Mouse (Mus musculus) liver, embryonic 13.5 days (tissue): Measurements from ENCODE around the gene Sugp1. TPM values are rescaled to one million over a fixed set of nuclear protein-coding genes. Genes with fewer than 3 reads are reported as not detected.
"Not testable (repeated sequence)": the region's sequence is repeated elsewhere in the genome, so short reads cannot be mapped to it uniquely, and the experiment has no call there.

Experiments used
- ATAC-seq: fragments of 200-750 bp; cut with Nextera tagmentation; 2 replicates; pipeline ENCODE4 v1.8.0; 2017; ENCODE audit warnings: low read depth, mild to moderate bottlenecking, moderate number of reproducible peaks, moderate library complexity
- DNase-seq: peaks from one replicate; pipeline ENCODE4 v3.0.0; 2022
- H3K27ac ChIP-seq: fragments of 300-500 bp; sonication (generic); 2 replicates; pipeline ENCODE4 v1.5.1; 2015; ENCODE audit warnings: moderate library complexity, mild to moderate bottlenecking, inconsistent platforms
- H3K27me3 ChIP-seq: fragments of 300-500 bp; sonication (generic); 2 replicates; pipeline ENCODE4 v1.6.1; 2015; ENCODE audit warnings: mild to moderate bottlenecking, inconsistent platforms
- H3K36me3 ChIP-seq: fragments of 300-500 bp; sonication (generic); 2 replicates; pipeline ENCODE4 v1.6.1; 2015; ENCODE audit warnings: mild to moderate bottlenecking, inconsistent platforms
- H3K4me1 ChIP-seq: fragments of 300-500 bp; sonication (generic); replicated peaks from 2 replicates; pipeline ENCODE4 v1.6.1; 2015; ENCODE audit warnings: inconsistent platforms
- H3K4me2 ChIP-seq: fragments of 300-500 bp; sonication (generic); 2 replicates; pipeline ENCODE4 v1.6.1; 2015; ENCODE audit warnings: inconsistent platforms, mild to moderate bottlenecking, moderate library complexity
- H3K4me3 ChIP-seq: fragments of 300-500 bp; sonication (generic); replicated peaks from 2 replicates; pipeline ENCODE4 v1.5.1; 2015; ENCODE audit warnings: mild to moderate bottlenecking, inconsistent platforms
- H3K9ac ChIP-seq: fragments of 300-500 bp; sonication (generic); 2 replicates; pipeline ENCODE4 v1.6.1; 2015; ENCODE audit warnings: mild to moderate bottlenecking, inconsistent platforms
- H3K9me3 ChIP-seq: fragments of 300-500 bp; sonication (generic); replicated peaks from 2 replicates; pipeline ENCODE4 v1.6.1; 2016; ENCODE audit warnings: inconsistent platforms
- WGBS: fragments of 180-500 bp; shearing (Covaris S2); methylation state at CpG from one replicate; pipeline ENCODE4 v1.1.7; 2015; ENCODE audit not compliant: insufficient replicate concordance; 5-methylcytosine and 5-hydroxymethylcytosine counted together
- polyA plus RNA-seq: library from polyadenylated mRNA; unstranded; fragments of >200 nt; fragmentation: Nextera tagmentation; extraction: Ambion mirVana; gene quantifications from 2 replicates; pipeline ENCODE4 v1.2.1, GENCODE M21; 2015

Sugp1 gene
- polyA plus RNA-seq, 1 experiment from 2014 or later: 20.2 TPM

DNA sequence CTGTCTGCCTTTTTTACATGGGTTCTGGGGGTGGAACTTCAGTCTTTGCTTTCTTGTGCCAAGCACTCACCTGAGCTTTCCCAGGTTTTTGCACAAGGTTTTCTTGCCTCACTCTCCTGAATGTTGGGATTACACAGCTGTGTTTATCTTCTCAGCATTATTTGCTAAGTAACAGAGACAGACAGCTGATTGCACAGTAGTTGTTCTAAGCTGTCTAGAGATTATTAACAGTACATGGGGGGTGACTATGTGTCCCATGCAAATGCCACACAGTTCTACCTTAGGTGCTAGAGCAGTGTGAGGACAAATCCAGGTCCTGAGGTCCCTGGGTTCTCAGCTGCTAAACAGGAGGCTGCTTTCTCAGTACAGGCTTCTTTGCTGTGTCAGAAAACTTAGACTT lies 7.0 kb downstream of the Sugp1 start:
- no peak for DNase-seq
- Histone ChIP-seq H3K4me1 (peaks cover 2% of the 10 kb centered on the region), H3K27ac (no peak overlapping the region), H3K9me3 (no peaks in the 10 kb centered on the region), H3K27me3 (no peaks in the 10 kb centered on the region), H3K4me2 (no peak overlapping the region), H3K9ac (no peak overlapping the region), H3K36me3 (peaks cover 63% of the 10 kb centered on the region), H3K4me3 (no peak overlapping the region)
- no peak for ATAC-seq

DNA sequence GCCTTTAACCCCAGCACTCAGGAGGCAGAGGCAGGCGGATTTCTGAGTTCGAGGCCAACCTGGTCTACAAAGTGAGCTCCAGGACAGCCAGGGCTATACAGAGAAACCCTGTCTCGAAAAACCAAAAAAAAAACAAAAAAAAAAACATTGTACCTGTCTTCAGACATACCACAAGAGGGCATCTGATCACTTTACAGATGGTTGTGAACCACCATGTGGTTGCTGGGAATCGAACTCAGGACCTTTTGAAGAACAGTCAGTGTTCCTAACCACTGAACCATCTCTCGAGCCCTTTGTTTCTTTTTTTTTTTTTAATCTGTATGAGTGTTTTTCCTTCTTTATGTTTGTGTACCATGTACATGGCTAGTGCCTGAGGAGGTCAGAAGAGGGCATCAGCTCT lies 7.8 kb downstream of the Sugp1 start:
- not testable (repeated sequence) for DNase-seq, H3K4me1 ChIP-seq, H3K9me3 ChIP-seq, H3K4me2 ChIP-seq, ATAC-seq, H3K27me3 ChIP-seq, H3K9ac ChIP-seq, H3K4me3 ChIP-seq, H3K27ac ChIP-seq
- peaks cover 70% of the 10 kb centered on the region for H3K36me3 ChIP-seq
- WGBS: 80% methylated on average over 5 of the region's 5 CpGs

DNA sequence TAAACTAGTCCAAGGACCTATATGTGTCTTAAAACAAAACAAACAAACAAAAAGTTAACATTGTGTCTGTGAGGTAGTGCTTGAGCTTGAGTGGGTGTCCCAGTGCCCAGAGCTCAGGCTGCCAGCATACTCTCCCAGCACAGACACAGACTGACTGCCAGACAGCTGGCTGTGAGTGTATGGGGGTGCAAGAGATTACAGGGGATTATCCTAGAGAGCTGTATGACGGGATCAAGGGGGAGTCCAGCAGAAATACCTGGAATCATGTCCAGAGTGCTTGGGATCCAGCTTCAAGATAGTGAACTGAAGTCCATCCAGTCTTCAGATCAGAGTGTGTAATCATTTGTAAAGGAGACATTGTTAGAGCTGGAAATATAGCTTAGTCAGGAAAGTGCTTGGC lies 15.1 kb downstream of the Sugp1 start:
- ATAC-seq: no peak
- H3K4me2 ChIP-seq: no peak overlapping the region
- H3K36me3 ChIP-seq: peaks cover 93% of the 10 kb centered on the region
- H3K4me1 ChIP-seq: no peaks in the 10 kb centered on the region
- 75% methylated on average over 1 of the region's 1 CpGs for WGBS
- DNase-seq: no peak
- H3K27me3 ChIP-seq: no peaks in the 10 kb centered on the region
- H3K27ac ChIP-seq: no peak overlapping the region
- H3K9ac ChIP-seq: no peak overlapping the region
- H3K4me3 ChIP-seq: no peak overlapping the region
- no peaks in the 10 kb centered on the region for H3K9me3 ChIP-seq

DNA sequence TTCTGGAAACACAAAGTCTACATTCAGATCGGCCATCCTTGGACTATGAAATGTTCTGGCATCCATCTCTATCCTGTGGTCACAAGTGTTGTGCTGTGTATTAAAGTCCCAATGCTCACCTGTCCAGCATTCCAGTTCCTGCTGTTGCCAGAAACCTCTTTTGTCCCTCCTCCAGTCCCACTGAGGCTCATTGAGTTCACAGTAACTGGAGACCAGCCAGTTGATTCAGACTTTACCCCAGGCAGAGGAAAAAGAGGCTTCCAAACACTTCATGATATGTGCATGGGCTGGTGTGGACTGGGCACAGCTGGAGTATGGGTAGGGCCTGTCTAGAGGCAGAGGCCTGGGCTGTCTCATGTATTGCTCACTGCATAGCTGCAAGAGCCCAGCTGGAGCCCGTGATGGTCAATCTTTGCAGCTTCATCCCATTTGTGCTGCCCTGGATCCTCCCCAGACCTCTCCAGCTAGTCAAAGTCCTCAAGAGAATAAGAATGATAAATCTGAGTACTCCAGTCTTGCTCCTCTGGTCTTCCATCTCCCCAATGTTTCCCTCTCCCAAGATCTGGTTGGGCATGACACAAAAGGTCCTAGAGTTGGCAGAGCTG lies 29.3 kb downstream of the Sugp1 start:
- Histone ChIP-seq H3K36me3 (peaks cover 45% of the 10 kb centered on the region), H3K4me3 (no peak overlapping the region), H3K9me3 (no peaks in the 10 kb centered on the region), H3K4me2 (peak overlapping the region; percentile 68), H3K9ac (no peak overlapping the region), H3K27ac (no peak overlapping the region), H3K4me1 (peaks cover 20% of the 10 kb centered on the region), H3K27me3 (no peaks in the 10 kb centered on the region; the same call in 1 of the 2 replicates)
- WGBS: 63% methylated on average over 2 of the region's 2 CpGs
- no peak for DNase-seq
- no peak for ATAC-seq

DNA sequence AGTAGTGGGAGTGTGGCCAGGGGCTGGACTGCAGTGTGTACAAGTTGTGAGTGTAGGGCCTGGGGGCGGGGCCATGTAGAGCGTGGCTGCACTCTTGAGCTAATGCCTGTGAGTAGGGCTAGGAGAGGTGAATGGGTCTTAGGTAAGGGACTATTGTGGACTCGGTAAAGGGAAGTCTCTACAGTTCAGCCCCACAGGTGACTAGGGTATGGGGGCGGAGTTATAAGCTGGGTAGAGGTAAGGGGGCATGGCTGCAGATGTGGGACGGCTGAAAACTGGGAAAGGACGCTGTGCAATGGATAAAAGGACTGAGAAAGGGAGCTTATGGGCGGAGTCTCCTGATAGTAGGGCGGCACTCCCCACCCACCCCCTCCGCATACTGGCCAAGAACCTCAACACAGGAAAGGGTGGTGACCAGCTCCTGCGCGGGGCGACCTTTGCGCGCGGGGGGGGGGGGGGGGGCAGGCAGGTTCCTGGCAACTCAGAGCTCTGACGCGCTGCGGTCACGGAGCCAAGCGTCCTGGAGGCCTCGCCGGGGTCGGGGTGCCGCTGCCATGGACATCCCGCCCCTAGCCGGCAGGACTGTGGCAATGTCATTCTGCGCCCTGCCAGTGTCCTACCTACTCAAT lies 29.9 kb downstream of the Sugp1 start, which contains the start of gene Tm6sf2:
Gene Tm6sf2 (plus strand): TSS at position 484 of the 629 bp plus-strand sequence.
- Histone ChIP-seq H3K9me3 (no peaks in the 10 kb centered on the region), H3K36me3 (peaks cover 39% of the 10 kb centered on the region), H3K4me2 (peak within 1 kb of the TSS; percentile 68), H3K27ac (no peak within 1 kb of the TSS), H3K4me1 (peaks cover 20% of the 10 kb centered on the region), H3K27me3 (no peaks in the 10 kb centered on the region; the same call in 1 of the 2 replicates), H3K9ac (peak within 1 kb of the TSS; percentile 47), H3K4me3 (peak within 1 kb of the TSS; percentile 38)
- DNase-seq (no peak), ATAC-seq (peak; percentile 78)
- 13% methylated on average over 14 of the region's 27 CpGs for WGBS

DNA sequence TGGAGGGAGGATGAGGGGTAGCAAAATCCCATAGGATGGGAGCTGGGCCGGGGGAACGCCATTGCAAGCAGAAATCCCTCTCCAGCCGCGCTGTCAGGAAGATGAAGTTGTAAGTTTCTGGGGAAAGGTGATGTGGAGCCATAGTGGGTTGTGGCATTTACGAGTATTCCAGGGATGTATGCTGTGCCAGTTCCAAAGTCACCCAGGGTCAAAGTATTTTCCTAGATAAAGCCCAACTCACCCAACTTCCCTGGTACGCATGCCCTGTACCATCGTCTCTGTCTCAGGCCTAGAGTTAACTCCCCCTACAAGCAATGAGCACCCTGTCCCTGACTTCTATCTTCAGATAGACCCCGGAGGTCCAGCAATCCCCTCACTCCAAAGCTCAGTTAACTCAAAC lies 30.5 kb downstream of the Sugp1 start:
- H3K4me1 ChIP-seq: peaks cover 20% of the 10 kb centered on the region
- H3K36me3 ChIP-seq: peaks cover 34% of the 10 kb centered on the region
- no peaks in the 10 kb centered on the region; the same call in 1 of the 2 replicates for H3K27me3 ChIP-seq
- peak overlapping the region; percentile 47 for H3K9ac ChIP-seq
- H3K4me3 ChIP-seq: peak overlapping the region; percentile 38
- no peaks in the 10 kb centered on the region for H3K9me3 ChIP-seq
- ATAC-seq (no peak), DNase-seq (no peak)
- WGBS: 49% methylated on average over 8 of the region's 8 CpGs
- peak overlapping the region; percentile 68 for H3K4me2 ChIP-seq
- no peak overlapping the region for H3K27ac ChIP-seq

DNA sequence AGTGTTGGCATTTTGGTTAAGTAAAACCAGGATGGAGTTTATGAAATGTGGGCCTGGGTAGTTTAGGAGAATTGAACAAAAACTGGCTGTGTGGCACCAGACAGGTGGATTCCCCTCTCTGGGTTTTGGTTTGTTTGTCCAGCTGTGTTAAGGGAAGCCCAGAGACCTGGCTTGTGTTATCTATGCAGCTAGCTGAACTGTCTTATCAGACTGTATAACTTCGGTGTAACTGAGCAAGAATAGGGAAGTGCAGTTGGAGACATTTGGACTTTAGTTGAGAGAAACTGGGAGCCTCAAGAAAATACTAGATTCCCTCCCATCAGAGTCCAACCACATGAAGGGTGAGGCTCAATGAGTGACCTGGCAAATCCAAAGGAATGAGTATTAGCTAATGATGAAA lies 31.1 kb downstream of the Sugp1 start:
- no peaks in the 10 kb centered on the region; the same call in 1 of the 2 replicates for H3K27me3 ChIP-seq
- no peak for ATAC-seq
- no peak overlapping the region for H3K9ac ChIP-seq
- H3K4me2 ChIP-seq: 0 out of 2 replicates have a peak overlapping the region, but pooled peaks have one; percentile 68
- WGBS: 11% methylated on average over 1 of the region's 1 CpGs
- DNase-seq: no peak
- H3K27ac ChIP-seq: no peak overlapping the region
- H3K36me3 ChIP-seq: peaks cover 32% of the 10 kb centered on the region
- peaks cover 20% of the 10 kb centered on the region for H3K4me1 ChIP-seq
- no peaks in the 10 kb centered on the region for H3K9me3 ChIP-seq
- no peak overlapping the region for H3K4me3 ChIP-seq

DNA sequence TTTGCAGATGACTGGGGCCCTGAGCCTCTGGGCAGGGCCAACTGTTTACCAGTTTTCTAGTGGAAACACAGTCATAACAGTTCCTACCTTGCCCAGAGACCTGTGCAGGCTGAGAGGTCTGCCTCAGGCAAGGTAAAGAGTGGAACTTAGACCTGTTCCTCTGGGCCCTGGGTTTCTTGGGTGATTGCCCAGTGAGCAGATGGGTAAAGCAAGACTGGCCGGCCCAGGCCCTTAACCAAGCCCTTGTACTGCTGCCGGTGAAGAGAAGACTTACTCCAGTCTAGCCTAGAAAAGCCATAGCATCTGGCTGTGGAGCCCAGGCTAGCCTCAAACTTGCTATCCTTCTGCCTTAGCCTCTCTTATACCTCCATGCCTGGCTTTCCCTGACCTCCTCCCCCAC lies 39.4 kb downstream of the Sugp1 start:
- no peak overlapping the region for H3K4me2 ChIP-seq
- ATAC-seq (no peak), DNase-seq (no peak)
- no peak overlapping the region for H3K27ac ChIP-seq
- H3K27me3 ChIP-seq: peaks cover 61% of the 10 kb centered on the region
- H3K36me3 ChIP-seq: no peaks in the 10 kb centered on the region
- no peaks in the 10 kb centered on the region for H3K9me3 ChIP-seq
- no peak overlapping the region for H3K4me3 ChIP-seq
- WGBS: 73% methylated on average over 2 of the region's 2 CpGs
- peaks cover 20% of the 10 kb centered on the region for H3K4me1 ChIP-seq
- H3K9ac ChIP-seq: no peak overlapping the region

DNA sequence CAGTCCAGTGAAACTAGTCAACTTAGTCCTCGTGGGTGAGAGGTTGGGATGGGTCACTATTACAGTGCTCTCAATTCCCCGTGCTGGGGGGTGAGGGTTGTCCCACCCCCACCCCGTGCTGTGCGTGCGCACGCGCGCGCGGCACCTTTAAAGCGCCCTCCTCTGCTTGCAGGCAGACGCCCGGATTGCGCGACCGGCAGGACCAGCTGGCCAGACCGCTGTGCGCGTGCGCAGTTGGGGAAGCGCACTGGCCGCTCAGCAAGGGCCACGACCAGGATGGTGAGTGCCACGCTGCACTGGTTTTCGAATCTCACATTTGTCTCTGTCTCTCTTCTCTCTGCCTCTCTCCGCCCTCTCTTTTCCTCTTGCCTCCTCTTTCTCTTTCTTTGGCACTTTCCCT lies 40.7 kb downstream of the Sugp1 start, which contains the start of gene Hapln4:
Gene Hapln4 (plus strand): TSS at position 173 of the 400 bp plus-strand sequence.
- WGBS: 2% methylated on average over 26 of the region's 26 CpGs
- Histone ChIP-seq H3K9ac (no peak within 1 kb of the TSS), H3K4me2 (peak within 1 kb of the TSS; percentile 62), H3K27me3 (peaks cover 74% of the 10 kb centered on the region), H3K36me3 (no peaks in the 10 kb centered on the region), H3K4me3 (peak within 1 kb of the TSS; percentile 39), H3K4me1 (peaks cover 25% of the 10 kb centered on the region), H3K27ac (no peak within 1 kb of the TSS), H3K9me3 (no peaks in the 10 kb centered on the region)
- DNase-seq: no peak
- no peak for ATAC-seq

DNA sequence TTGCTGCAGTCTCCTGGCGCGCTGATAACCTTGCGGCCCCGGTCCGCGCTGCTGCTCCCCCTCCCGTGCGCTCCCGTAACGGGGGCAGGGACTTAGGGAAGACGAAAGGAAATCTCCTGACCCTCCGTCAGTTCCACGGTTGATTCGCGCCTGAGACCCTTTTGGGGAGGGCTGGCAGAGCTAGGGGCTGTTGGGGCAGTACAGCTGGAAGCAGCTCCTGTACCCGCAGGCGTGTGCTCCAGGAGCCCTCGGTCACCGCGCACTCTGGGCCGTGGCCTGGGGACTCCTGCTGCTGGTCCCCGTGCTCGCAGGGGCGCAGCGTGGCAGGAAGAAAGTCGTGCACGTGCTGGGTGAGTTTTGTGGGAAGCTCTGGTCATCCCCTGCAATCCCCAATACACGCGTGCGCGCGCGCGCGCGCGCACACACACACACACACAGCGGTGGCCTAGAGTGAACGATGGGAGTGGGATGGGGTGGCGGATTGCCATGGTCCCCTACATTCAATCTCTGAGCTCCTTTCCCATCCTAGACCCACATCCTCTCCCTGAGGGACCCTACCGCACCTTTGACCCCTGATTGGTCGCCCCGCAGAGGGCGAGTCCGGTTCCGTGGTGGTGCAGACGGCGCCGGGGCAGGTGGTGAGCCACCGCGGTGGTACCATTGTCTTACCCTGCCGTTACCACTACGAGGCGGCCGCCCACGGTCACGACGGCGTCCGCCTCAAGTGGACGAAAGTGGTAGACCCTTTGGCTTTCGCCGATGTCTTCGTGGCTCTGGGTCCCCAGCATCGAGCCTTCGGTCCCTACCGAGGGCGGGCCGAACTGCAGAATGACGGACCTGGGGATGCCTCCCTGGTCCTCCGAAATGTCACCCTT lies 41.8 kb downstream of the Sugp1 start:
- Histone ChIP-seq H3K4me2 (peak overlapping the region; percentile 62), H3K27ac (no peak overlapping the region), H3K36me3 (no peaks in the 10 kb centered on the region), H3K4me1 (peaks cover 25% of the 10 kb centered on the region), H3K27me3 (peaks cover 85% of the 10 kb centered on the region), H3K4me3 (peak overlapping the region; percentile 39), H3K9ac (no peak overlapping the region), H3K9me3 (no peaks in the 10 kb centered on the region)
- no peak for ATAC-seq
- no peak for DNase-seq
- WGBS: 3% methylated on average over 71 of the region's 71 CpGs

DNA sequence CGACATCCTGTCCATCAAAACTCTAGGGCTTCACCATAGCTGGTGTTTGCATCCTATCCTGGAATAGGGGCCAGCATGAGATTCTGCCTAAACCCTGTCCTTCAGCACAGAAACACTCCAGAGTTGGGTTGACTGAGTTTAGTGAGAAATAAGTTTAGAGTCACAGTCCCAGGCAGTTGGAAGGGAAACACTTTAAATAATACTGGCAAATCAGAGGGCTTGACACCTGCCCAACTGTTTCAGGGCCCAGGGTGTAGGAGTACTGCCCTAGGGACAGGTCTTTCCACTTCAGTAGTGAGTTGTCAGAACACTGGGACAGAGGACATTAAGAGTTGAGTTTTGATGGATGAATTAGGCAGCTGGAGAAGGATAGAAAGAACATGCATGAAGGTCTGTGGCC lies 43.5 kb downstream of the Sugp1 start:
- WGBS: 38% methylated on average over 1 of the region's 1 CpGs
- H3K4me2 ChIP-seq: no peak overlapping the region
- no peaks in the 10 kb centered on the region for H3K36me3 ChIP-seq
- H3K9ac ChIP-seq: no peak overlapping the region
- H3K4me1 ChIP-seq: peaks cover 25% of the 10 kb centered on the region
- DNase-seq (no peak), ATAC-seq (no peak)
- no peak overlapping the region for H3K4me3 ChIP-seq
- no peaks in the 10 kb centered on the region for H3K9me3 ChIP-seq
- no peak overlapping the region for H3K27ac ChIP-seq
- peaks cover 100% of the 10 kb centered on the region for H3K27me3 ChIP-seq
